Mouse (Mus musculus) ovary, adult 18-20 months (tissue): ENCODE data around the gene Nsmf.

Source experiments
- DNase-seq: peaks from one replicate; pipeline ENCODE4 v3.0.0; 2022; ENCODE audit warnings: low spot score, mixed read lengths

The Nsmf gene

GRCm38 (mm10) chr2:25087842-25088241 lies 33.7 kb downstream of the Nsmf start:
- no peak for DNase-seq

GRCm38 (mm10) chr2:25088636-25089035 lies 34.5 kb downstream of the Nsmf start:
- DNase-seq: no peak

GRCm38 (mm10) chr2:25094785-25095108 lies 40.6 kb downstream of the Nsmf start:
- no peak for DNase-seq

GRCm38 (mm10) chr2:25095109-25095850 lies 41.1 kb downstream of the Nsmf start, which contains the start of gene Noxa1:
Noxa1 (minus strand) TSS chr2:25095149.
- DNase-seq: no peak

- DNase-seq: no peak
These were observed 44.0 kb downstream of the Nsmf start for GRCm38 (mm10) chr2:25098005-25098615.

- no peak for DNase-seq
These were observed 44.8 kb downstream of the Nsmf start for GRCm38 (mm10) chr2:25098956-25099355.

- no peak for DNase-seq
These were observed 45.5 kb downstream of the Nsmf start for GRCm38 (mm10) chr2:25099703-25100102.

GRCm38 (mm10) chr2:25104122-25104521 lies 50.0 kb downstream of the Nsmf start:
- DNase-seq: no peak

- no peak for DNase-seq
These were observed 51.9 kb downstream of the Nsmf start for GRCm38 (mm10) chr2:25106045-25106444.

- DNase-seq: no peak
These were observed 55.3 kb downstream of the Nsmf start for GRCm38 (mm10) chr2:25109487-25109886.

- no peak for DNase-seq
These were observed 56.5 kb downstream of the Nsmf start for GRCm38 (mm10) chr2:25110505-25111183.

GRCm38 (mm10) chr2:25111184-25111791 lies 57.1 kb downstream of the Nsmf start:
- no peak for DNase-seq
